9 mouse cellular contexts compared by ENCODE assay signal in the genomic region with DNA sequence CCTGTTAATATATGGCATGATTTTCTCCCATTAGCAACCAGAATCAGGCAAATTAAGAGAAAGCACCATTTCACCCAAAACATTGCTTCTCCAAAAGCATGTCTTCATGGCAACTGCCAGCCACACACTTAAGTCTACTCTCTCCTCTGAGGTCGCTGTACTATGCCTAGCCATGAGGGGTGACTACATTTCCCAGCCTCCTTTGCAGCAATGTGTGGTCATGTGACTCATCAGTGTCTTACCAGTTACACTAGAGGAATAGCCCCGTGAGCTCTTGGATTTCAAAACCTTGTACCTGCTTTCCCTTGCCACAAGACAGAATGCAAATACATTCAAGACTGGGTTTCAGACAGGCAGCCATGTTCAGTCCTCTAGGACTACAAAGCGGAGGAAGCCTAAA. TPM values are rescaled to one million over a fixed set of nuclear protein-coding genes. Genes with fewer than 3 reads are reported as not detected.
DNase-seq lines count a peak whose midpoint lies in the region; ATAC-seq and TF ChIP-seq lines count a peak whose summit lies in the region.
"Had no signal": no experiment of that assay in that cellular context is flagged by ENCODE, and none has a peak within 500 bp of the region (broad histone marks: within the 10 kb centered on the region; RNA-seq: fewer than 3 reads in every experiment).

No protein-coding gene starts in this region.

- H3K9ac ChIP-seq in forebrain, embryonic 11.5 days (ENCODE audit: low read length), result no peak overlapping the region
- no peak overlapping the region for H3K9ac ChIP-seq in forebrain, embryonic 15.5 days (replicated peaks)
- H3K9ac ChIP-seq in liver, postnatal 0 days (replicated peaks), result no peak overlapping the region
- H3K9ac ChIP-seq: embryonic facial prominence, embryonic 13.5 days had no signal

- intact Hi-C loops in left cerebral cortex, postnatal 4 days (cut with DNase I), result no loop called here

- H3K79me2 ChIP-seq in C2C12 (ENCODE audit: control insufficient read depth, insufficient read depth), result no peaks in the 10 kb centered on the region

- no peak for TF ChIP-seq CTCF in C2C12 (IDR thresholded peaks at IDR 0.05; ENCODE audit: control insufficient read depth, insufficient read depth, insufficient read length)
- no peak for TF ChIP-seq CTCF in liver, postnatal 0 days (IDR thresholded peaks at IDR 0.05; ENCODE audit: low read depth)

- no peaks in the 10 kb centered on the region for H3K9me3 ChIP-seq in forebrain, embryonic 11.5 days (ENCODE audit: control insufficient read depth, low read length)
- peaks cover 8% of the 10 kb centered on the region for H3K9me3 ChIP-seq in forebrain, embryonic 10.5 days
- H3K9me3 ChIP-seq in forebrain, embryonic 15.5 days, result no peaks in the 10 kb centered on the region
- H3K9me3 ChIP-seq in liver, postnatal 0 days (ENCODE audit: low read length), result no peaks in the 10 kb centered on the region

- no peak overlapping the region for H3K27ac ChIP-seq in forebrain, embryonic 11.5 days (ENCODE audit: low read depth, low read length)
- H3K27ac ChIP-seq in forebrain, embryonic 10.5 days, result no peak overlapping the region
- no peak overlapping the region for H3K27ac ChIP-seq in forebrain, embryonic 15.5 days (replicated peaks)
- no peak overlapping the region for H3K27ac ChIP-seq in liver, postnatal 0 days (ENCODE audit: low read depth)
- H3K27ac ChIP-seq: embryonic facial prominence, embryonic 13.5 days had no signal

- no peak overlapping the region for H3K4me2 ChIP-seq in forebrain, embryonic 11.5 days (ENCODE audit: low read depth, low read length, severe bottlenecking)
- no peak overlapping the region for H3K4me2 ChIP-seq in forebrain, embryonic 15.5 days (replicated peaks)
- peak overlapping the region; percentile 42; the same call in 1 of the 2 replicates for H3K4me2 ChIP-seq in liver, postnatal 0 days (ENCODE audit: low read depth, low read length)
- H3K4me2 ChIP-seq: embryonic facial prominence, embryonic 13.5 days had no signal

- H3K4me3 ChIP-seq in forebrain, embryonic 11.5 days (ENCODE audit: low read depth, low read length), result no peak overlapping the region
- no peak overlapping the region for H3K4me3 ChIP-seq in forebrain, embryonic 10.5 days
- no peak overlapping the region for H3K4me3 ChIP-seq in C2C12 (ENCODE audit: insufficient read depth, poor library complexity, severe bottlenecking)
- no peak overlapping the region for H3K4me3 ChIP-seq in forebrain, embryonic 15.5 days
- H3K4me3 ChIP-seq in liver, postnatal 0 days (ENCODE audit: low read depth, low read length), result no peak overlapping the region
- H3K4me3 ChIP-seq: embryonic facial prominence, embryonic 13.5 days had no signal

- no peak for TF ChIP-seq EP300 in liver, postnatal 0 days (IDR thresholded peaks at IDR 0.05; ENCODE audit: low read depth)

- no peaks in the 10 kb centered on the region for H3K4me1 ChIP-seq in forebrain, embryonic 11.5 days (replicated peaks; ENCODE audit: control insufficient read depth, insufficient read depth, low read length)
- 0 out of 2 replicates have a peak, but pooled peaks cover 3% of the 10 kb centered on the region for H3K4me1 ChIP-seq in forebrain, embryonic 10.5 days
- peaks cover 3% of the 10 kb centered on the region; the same call in 1 of the 2 replicates for H3K4me1 ChIP-seq in forebrain, embryonic 15.5 days
- H3K4me1 ChIP-seq in liver, postnatal 0 days (ENCODE audit: insufficient read depth), result no peaks in the 10 kb centered on the region

- DNase-seq in forebrain, embryonic 11.5 days (ENCODE audit: low spot score), result peak; percentile 31
- no peak for DNase-seq in forebrain, embryonic 10.5 days (ENCODE audit: extremely low spot score, low spot score)
- no peak for DNase-seq in liver, postnatal 0 days
- no peak for DNase-seq in spleen, adult 18-20 months
- DNase-seq in urinary bladder, postnatal 10 days (ENCODE audit: low spot score), result no peak
- DNase-seq in left cerebral cortex, postnatal 4 days, result no peak

- H3ac ChIP-seq in C2C12 (ENCODE audit: control insufficient read depth, insufficient read length, low read depth), result no peak overlapping the region

- 69% methylated on average over 3 of the region's 3 CpGs for WGBS in forebrain, embryonic 11.5 days
- WGBS in forebrain, embryonic 10.5 days, result 69% methylated on average over 3 of the region's 3 CpGs
- 59% methylated on average over 3 of the region's 3 CpGs for whole genome bisulfite sequencing in forebrain, embryonic 15.5 days
- WGBS in liver, postnatal 0 days (ENCODE audit: insufficient replicate concordance), result 44% methylated on average over 3 of the region's 3 CpGs

- no peaks in the 10 kb centered on the region; the same call in 1 of the 2 replicates for H3K36me3 ChIP-seq in forebrain, embryonic 11.5 days (ENCODE audit: control insufficient read depth, insufficient read depth, low read length)
- peaks cover 29% of the 10 kb centered on the region for H3K36me3 ChIP-seq in forebrain, embryonic 10.5 days (replicated peaks)
- no peaks in the 10 kb centered on the region for H3K36me3 ChIP-seq in C2C12 (ENCODE audit: control insufficient read depth, insufficient read depth)
- 0 out of 2 replicates have a peak, but pooled peaks cover 3% of the 10 kb centered on the region for H3K36me3 ChIP-seq in forebrain, embryonic 15.5 days
- no peaks in the 10 kb centered on the region for H3K36me3 ChIP-seq in liver, postnatal 0 days (replicated peaks; ENCODE audit: insufficient read depth, low read length)

- 0 out of 2 replicates have a peak, but pooled peaks have one; percentile 44 for ATAC-seq in forebrain, embryonic 11.5 days (replicated peaks; ENCODE audit: low FRiP score)
- ATAC-seq in forebrain, embryonic 15.5 days (replicated peaks), result peak; percentile 72
- ATAC-seq in liver, postnatal 0 days, result peak; percentile 77

- H3K79me3 ChIP-seq in C2C12 (ENCODE audit: low read depth), result no peaks in the 10 kb centered on the region

- H3K27me3 ChIP-seq in forebrain, embryonic 11.5 days (ENCODE audit: control insufficient read depth, insufficient read depth, low read length), result no peaks in the 10 kb centered on the region
- no peaks in the 10 kb centered on the region for H3K27me3 ChIP-seq in forebrain, embryonic 10.5 days (ENCODE audit: poor library complexity, severe bottlenecking)
- no peaks in the 10 kb centered on the region for H3K27me3 ChIP-seq in C2C12 (ENCODE audit: control insufficient read depth, insufficient read depth, insufficient read length)
- no peaks in the 10 kb centered on the region for H3K27me3 ChIP-seq in forebrain, embryonic 15.5 days
- no peaks in the 10 kb centered on the region for H3K27me3 ChIP-seq in liver, postnatal 0 days (ENCODE audit: insufficient read depth, low read length)
- H3K27me3 ChIP-seq: embryonic facial prominence, embryonic 13.5 days had no signal

TF ChIP-seq in C2C12, 6 proteins besides CTCF, POLR2A, EP300 and RAD21:
- peak; percentile 76 for TF ChIP-seq USF1 (IDR thresholded peaks at IDR 0.05; ENCODE audit: low read depth)
- TF ChIP-seq FOSL1 (IDR thresholded peaks at IDR 0.05; ENCODE audit: insufficient read depth, low read length, poor library complexity, severe bottlenecking), result no peak
TF ChIP-seq in C2C12: peak in this region for 1.

RNA-seq across cellular contexts. Expression of a gene that starts 8.6 kb away (rescaled TPM):
- polyA plus RNA-seq in forebrain, embryonic 11.5 days (2014; fragmentation: Nextera tagmentation; extraction: Ambion mirVana), result 11.7 and 12.0 TPM in 2 replicates
- polyA plus RNA-seq in forebrain, embryonic 10.5 days (2016; fragmentation: Nextera tagmentation; extraction: Ambion mirVana), result 6.5 and 6.9 TPM in 2 replicates
- polyA plus RNA-seq in C2C12 (2012; fragmentation: generic; extraction: Trizol), result 0.06 TPM
- 31.9 and 34.7 TPM in 2 replicates for polyA plus RNA-seq in forebrain, embryonic 15.5 days (2015; fragmentation: Nextera tagmentation; extraction: Ambion mirVana)
- 0.90 and 0.96 TPM in 2 replicates for polyA plus RNA-seq in liver, postnatal 0 days (2015; fragmentation: Nextera tagmentation; extraction: Ambion mirVana)
- total RNA-seq in left cerebral cortex, postnatal 4 days (2021), result 10 to 100 TPM; 70.8 to 73.6 TPM

RNA-seq across cellular contexts. Expression of a gene that starts 58.6 kb away (rescaled TPM):
- 36.2 and 40.9 TPM in 2 replicates for polyA plus RNA-seq in forebrain, embryonic 11.5 days (2014; fragmentation: Nextera tagmentation; extraction: Ambion mirVana)
- polyA plus RNA-seq in forebrain, embryonic 10.5 days (2016; fragmentation: Nextera tagmentation; extraction: Ambion mirVana), result 36.8 and 37.0 TPM in 2 replicates
- 27.7 TPM for polyA plus RNA-seq in C2C12 (2012; fragmentation: generic; extraction: Trizol)
- polyA plus RNA-seq in forebrain, embryonic 15.5 days (2015; fragmentation: Nextera tagmentation; extraction: Ambion mirVana), result 32.7 and 33.1 TPM in 2 replicates
- polyA plus RNA-seq in liver, postnatal 0 days (2015; fragmentation: Nextera tagmentation; extraction: Ambion mirVana), result 28.1 and 30.5 TPM in 2 replicates
- total RNA-seq in left cerebral cortex, postnatal 4 days (2021), result 10 to 100 TPM; 47.5 to 51.9 TPM
